Comparison of ENCODE assay signal across 8 mouse cellular contexts in genomic region chr17:88441001-88441431, GRCm38 (mm10). TPM values are rescaled to one million over a fixed set of nuclear protein-coding genes. Genes with fewer than 3 reads are reported as not detected.
DNase-seq lines count a peak whose midpoint lies in the region; ATAC-seq lines count a peak whose summit lies in the region.

No protein-coding gene starts in this region.

- peaks cover 6% of the 10 kb centered on the region; the same call in 1 of the 2 replicates for H3K4me1 ChIP-seq in heart, embryonic 11.5 days (ENCODE audit: control insufficient read depth, insufficient read depth, low read length)
- H3K4me1 ChIP-seq in hindbrain, embryonic 14.5 days (replicated peaks; ENCODE audit: control insufficient read depth, insufficient read depth, low read length), result peaks cover 5% of the 10 kb centered on the region; the same call in 1 of the 2 replicates
- 0 out of 2 replicates have a peak, but pooled peaks cover 11% of the 10 kb centered on the region for H3K4me1 ChIP-seq in stomach, embryonic 16.5 days (ENCODE audit: control insufficient read depth, insufficient read depth, low read length)

- no peaks in the 10 kb centered on the region for H3K36me3 ChIP-seq in heart, embryonic 11.5 days (ENCODE audit: control insufficient read depth, insufficient read depth, low read length)
- no peaks in the 10 kb centered on the region for H3K36me3 ChIP-seq in hindbrain, embryonic 14.5 days (replicated peaks; ENCODE audit: control insufficient read depth, insufficient read depth)
- no peaks in the 10 kb centered on the region for H3K36me3 ChIP-seq in stomach, embryonic 16.5 days (ENCODE audit: control insufficient read depth, insufficient read depth, low read length)

- peak overlapping the region; percentile 91 for H3K27ac ChIP-seq in heart, embryonic 11.5 days (ENCODE audit: low read depth, low read length)
- peak overlapping the region; percentile 91 for H3K27ac ChIP-seq in hindbrain, embryonic 14.5 days
- H3K27ac ChIP-seq in stomach, embryonic 16.5 days (ENCODE audit: low read length), result peak overlapping the region; percentile 95

- peak overlapping the region; percentile 81 for H3K4me2 ChIP-seq in heart, embryonic 11.5 days
- peak overlapping the region; percentile 85 for H3K4me2 ChIP-seq in hindbrain, embryonic 14.5 days (replicated peaks)
- peak overlapping the region; percentile 65 for H3K4me2 ChIP-seq in stomach, embryonic 16.5 days (ENCODE audit: low read depth, low read length)

- DNase-seq in heart, postnatal 10 days, result no peak
- peak; percentile 55 for DNase-seq in embryo, embryonic 10 days (ENCODE audit: low spot score)
- peak; percentile 30 for DNase-seq in hindbrain, embryonic 14.5 days (ENCODE audit: low spot score)
- no peak for DNase-seq in left cerebral cortex, adult 18-20 months (ENCODE audit: low spot score in 2 of 2)

- under 1% methylated on average over 52 of the region's 55 CpGs for whole genome bisulfite sequencing in heart, embryonic 11.5 days (ENCODE audit: insufficient replicate concordance)
- 0% methylated on average over 38 of the region's 55 CpGs for WGBS in hindbrain, embryonic 14.5 days
- WGBS in stomach, embryonic 16.5 days, result 0% methylated on average over 54 of the region's 55 CpGs

- ATAC-seq in heart, embryonic 11.5 days (replicated peaks; ENCODE audit: insufficient number of reproducible peaks, low FRiP score, low TSS enrichment), result peak; percentile 44
- ATAC-seq in CD4-positive, CD25-positive, alpha-beta regulatory T cell, adult 4 months, result peak; percentile 1
- peak; percentile 67 for ATAC-seq in hindbrain, embryonic 14.5 days (ENCODE audit: low FRiP score)
- ATAC-seq in megakaryocyte-erythroid progenitor cell, adult 5-6 weeks (replicated peaks; ENCODE audit: low FRiP score, low TSS enrichment, poor library complexity, severe bottlenecking), result peak; percentile 1; the same call in 1 of the 2 replicates
- no peak; the same call in none of the 2 replicates for ATAC-seq in stomach, embryonic 16.5 days (ENCODE audit: insufficient read depth, low FRiP score)

- no peaks in the 10 kb centered on the region for H3K27me3 ChIP-seq in heart, embryonic 11.5 days (ENCODE audit: control insufficient read depth, insufficient read depth, low read length)
- H3K27me3 ChIP-seq in hindbrain, embryonic 14.5 days (ENCODE audit: control insufficient read depth, insufficient read depth, low read length), result no peaks in the 10 kb centered on the region
- H3K27me3 ChIP-seq in stomach, embryonic 16.5 days (ENCODE audit: control insufficient read depth, insufficient read depth, low read length), result no peaks in the 10 kb centered on the region

- peak overlapping the region; percentile 65 for H3K4me3 ChIP-seq in heart, embryonic 11.5 days (ENCODE audit: low read depth, low read length)
- peak overlapping the region; percentile 96 for H3K4me3 ChIP-seq in hindbrain, embryonic 14.5 days (replicated peaks; ENCODE audit: low read length)
- peak overlapping the region; percentile 96 for H3K4me3 ChIP-seq in stomach, embryonic 16.5 days (replicated peaks; ENCODE audit: low read length)

- H3K9ac ChIP-seq in heart, embryonic 11.5 days (ENCODE audit: low read depth, low read length), result peak overlapping the region; percentile 86
- H3K9ac ChIP-seq in hindbrain, embryonic 14.5 days, result peak overlapping the region; percentile 78
- peak overlapping the region; percentile 97 for H3K9ac ChIP-seq in stomach, embryonic 16.5 days (ENCODE audit: low read length)

- intact Hi-C loops in heart, postnatal 10 days (cut with DNase I), result loop anchor here (2.0 to 5.0 kb wide), 4 partner anchors 41 to 374 kb away; partner anchors contain the start of gene Fbxo11

- H3K9me3 ChIP-seq in heart, embryonic 11.5 days (replicated peaks; ENCODE audit: control insufficient read depth, low read length), result no peaks in the 10 kb centered on the region
- no peaks in the 10 kb centered on the region for H3K9me3 ChIP-seq in hindbrain, embryonic 14.5 days (ENCODE audit: control insufficient read depth, low read length)
- no peaks in the 10 kb centered on the region; the same call in 1 of the 2 replicates for H3K9me3 ChIP-seq in stomach, embryonic 16.5 days (replicated peaks; ENCODE audit: control insufficient read depth, low read length)

RNA-seq across cellular contexts. Expression of gene Foxn2, which starts 0.5 kb away (rescaled TPM):
- 7.4 and 8.0 TPM in 2 replicates for polyA plus RNA-seq in heart, embryonic 11.5 days (2014; fragmentation: Nextera tagmentation; extraction: Ambion mirVana)
- 10 to 100 TPM; 12.9 to 14.2 TPM for total RNA-seq in heart, postnatal 10 days (2021)
- polyA plus RNA-seq in CD4-positive, CD25-positive, alpha-beta regulatory T cell, adult 4 months (2017; shearing (Covaris generic)), result 10 to 100 TPM; 34.5 to 41.0 TPM
- 6.9 and 7.0 TPM in 2 replicates for polyA plus RNA-seq in hindbrain, embryonic 14.5 days (2014; fragmentation: Nextera tagmentation; extraction: Ambion mirVana)
- total RNA-seq in megakaryocyte-erythroid progenitor cell, adult 5-6 weeks (2014; fragmentation: Nextera tagmentation), result 28.1 and 28.9 TPM in 2 replicates
- total RNA-seq in megakaryocyte-erythroid progenitor cell, adult 5-6 weeks (2017), result 34.3 and 40.1 TPM in 2 replicates
- polyA plus RNA-seq in stomach, embryonic 16.5 days (2015; fragmentation: Nextera tagmentation; extraction: Ambion mirVana), result 19.5 and 20.3 TPM in 2 replicates
- total RNA-seq in left cerebral cortex, adult 18-20 months (2021), result 10 to 100 TPM; 15.4 to 16.0 TPM

Comparison
In these comparisons a context has a peak if more than half of its experiments do, and no peak if none do; other contexts are left out.
1. DNase-seq: peak in embryo, embryonic 10 days (single experiment) and hindbrain, embryonic 14.5 days (single experiment); none in heart, postnatal 10 days (0 of 2) and left cerebral cortex, adult 18-20 months (0 of 2).
2. Peak in every context shown above with its lines, with median percentiles within 50 percentile points of each other: H3K27ac ChIP-seq, H3K4me2 ChIP-seq, H3K4me3 ChIP-seq and H3K9ac ChIP-seq.